Mouse (Mus musculus): Measurements from ENCODE around the gene Npnt.

DNA sequence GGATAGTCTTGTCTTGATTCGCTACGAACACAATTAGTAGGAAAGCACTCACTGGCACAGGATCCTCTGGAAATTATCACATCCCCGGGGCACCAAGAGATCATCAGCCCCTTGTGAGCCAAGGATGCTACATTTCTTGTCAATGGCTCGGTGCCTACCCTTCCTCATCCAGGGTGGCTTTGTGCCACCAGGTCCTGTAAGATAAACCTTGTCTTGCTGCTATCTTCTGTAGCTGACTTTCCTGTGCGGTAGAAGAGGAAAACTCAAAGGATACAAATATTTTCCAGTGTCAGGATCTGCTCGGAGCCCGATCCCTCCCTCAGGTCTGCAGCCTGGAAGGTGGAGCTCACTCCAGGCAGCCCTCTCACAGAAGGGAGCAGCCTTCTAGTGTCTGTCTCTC, 90.5 kb downstream of the Npnt start:
- TF ChIP-seq CTCF (IDR thresholded peaks at IDR 0.05; ENCODE audit: low read depth, low read length) (no peak), POLR2A (IDR thresholded peaks at IDR 0.05; ENCODE audit: borderline replicate concordance, low read depth, low read length) (no peak)

Data from bone marrow macrophage, adult 2 months (primary cell).